Mouse (Mus musculus) Muller cell, postnatal 12 days (primary cell): ENCODE results near the gene Sncb.

Experiments used
- DNase-seq: peaks from one replicate; pipeline ENCODE4 v3.0.0-alpha.2; 2015; ENCODE audit errors: inconsistent ontology term

Sncb gene

DNA sequence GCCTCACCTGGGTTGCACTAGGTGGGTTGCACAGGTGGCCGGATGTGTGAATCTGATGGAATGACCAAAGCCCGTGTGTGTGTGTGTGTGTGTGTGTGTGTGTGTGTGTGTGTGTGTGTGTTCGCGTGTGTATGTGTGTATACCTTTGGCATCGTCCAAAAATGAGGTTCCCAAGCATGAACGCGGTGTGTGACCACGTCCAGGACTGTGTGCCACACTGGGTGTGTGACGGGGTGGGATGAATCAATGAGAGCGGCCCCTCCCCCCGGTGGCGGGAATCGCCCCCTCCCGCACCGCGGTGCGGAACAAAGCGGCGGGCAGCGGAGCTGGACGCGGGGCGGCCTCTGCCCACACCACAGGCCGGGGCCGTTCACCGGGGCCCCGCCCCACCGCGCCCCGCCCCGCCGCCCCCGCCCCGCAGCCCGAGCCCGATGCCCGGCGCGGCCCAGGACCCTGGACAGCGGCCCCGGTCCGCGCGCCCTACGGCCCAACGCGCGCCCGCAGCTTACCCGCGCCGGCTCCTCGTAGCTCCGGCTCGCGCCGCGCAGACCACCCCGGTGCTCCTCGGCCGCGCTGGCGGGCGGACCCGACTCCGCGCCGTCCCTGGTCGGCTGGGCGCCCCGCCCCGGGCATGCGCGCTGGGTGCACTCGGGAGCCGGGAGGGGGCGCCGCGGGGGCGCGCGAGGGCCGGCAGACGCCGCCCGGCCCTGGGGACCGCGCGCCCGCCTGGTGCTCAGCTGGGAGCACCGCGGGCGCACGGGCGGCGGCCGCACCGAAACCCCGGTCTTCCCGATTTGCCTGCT, 17.1 kb downstream of the Sncb start:
- peak; percentile 61 for DNase-seq

DNA sequence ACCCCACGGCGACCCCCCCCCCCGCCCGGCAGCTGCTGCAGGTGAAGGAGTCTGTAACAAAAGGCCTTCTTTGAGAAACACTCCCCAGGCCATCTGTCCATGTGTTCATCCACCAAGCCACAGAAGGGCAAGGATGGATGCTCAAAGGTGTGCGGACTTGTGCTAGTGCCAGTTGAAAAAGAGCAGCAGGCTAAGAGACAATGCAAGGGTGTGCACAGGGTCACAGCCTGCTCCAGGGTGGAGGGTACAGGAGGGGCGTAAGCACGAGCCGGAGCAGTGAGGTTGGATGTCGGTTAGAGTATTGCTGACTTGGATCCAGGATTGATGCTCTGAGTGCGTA, 17.7 kb downstream of the Sncb start:
- DNase-seq, result no peak

DNA sequence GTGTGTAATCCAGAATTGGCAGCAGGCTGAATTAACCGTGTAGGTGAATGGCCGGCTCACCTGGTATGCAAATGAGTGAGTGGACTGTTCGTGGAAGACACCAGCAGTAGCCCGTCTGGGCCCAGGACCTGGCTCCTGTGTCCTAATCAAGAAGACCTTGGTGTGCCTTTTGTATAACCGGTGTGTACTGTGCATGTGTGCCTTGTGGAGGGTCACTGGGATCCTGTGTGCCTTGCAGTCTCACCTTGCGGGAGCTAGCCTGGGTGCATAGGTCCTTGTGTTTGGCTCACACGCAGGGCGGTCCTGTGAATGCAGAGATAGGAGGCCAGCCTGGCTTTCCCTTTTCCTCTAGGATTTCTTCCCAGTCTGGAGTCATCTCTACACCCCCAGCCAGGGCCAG, 18.2 kb downstream of the Sncb start:
- no peak for DNase-seq

DNA sequence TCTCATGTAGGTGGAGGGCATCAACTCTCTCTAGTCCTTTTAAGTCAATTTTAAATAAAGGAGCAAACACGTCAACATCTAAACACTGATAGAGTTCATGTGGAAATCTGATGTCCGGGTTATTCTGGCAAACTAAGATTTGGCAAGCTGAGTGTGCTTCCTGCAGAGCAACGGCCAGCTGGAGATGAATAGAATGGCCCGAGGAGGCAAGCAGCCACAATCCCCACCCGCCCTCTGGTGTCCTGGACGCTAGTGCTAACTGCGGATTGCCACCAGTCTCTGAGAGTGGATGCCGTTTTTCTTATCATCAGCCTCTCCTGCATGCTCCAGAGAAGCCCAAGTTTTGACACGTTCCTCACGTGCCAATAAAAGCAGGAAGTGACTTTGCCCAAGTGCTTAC, 19.5 kb downstream of the Sncb start:
- DNase-seq, result peak; percentile 39

DNA sequence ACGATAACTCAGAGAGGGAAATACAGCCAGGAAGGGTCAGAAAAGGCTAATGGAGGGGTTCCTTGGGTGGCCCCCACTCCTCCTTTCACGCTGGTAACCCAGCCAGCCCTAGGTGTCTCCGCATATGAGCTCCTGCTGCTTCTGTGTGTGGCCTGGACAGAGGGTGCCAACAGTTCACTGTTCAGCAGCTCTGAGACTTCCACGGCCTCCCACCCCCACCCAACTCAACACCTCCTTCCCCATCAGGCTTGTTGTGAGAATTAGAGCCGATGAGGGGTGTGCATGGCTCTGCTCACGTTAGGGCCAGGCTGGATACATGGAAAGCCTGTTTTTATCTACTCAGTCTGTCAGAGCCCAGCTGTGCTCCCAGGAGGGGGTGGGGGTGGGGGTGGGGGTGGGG, 20.3 kb downstream of the Sncb start:
- DNase-seq, result no peak

DNA sequence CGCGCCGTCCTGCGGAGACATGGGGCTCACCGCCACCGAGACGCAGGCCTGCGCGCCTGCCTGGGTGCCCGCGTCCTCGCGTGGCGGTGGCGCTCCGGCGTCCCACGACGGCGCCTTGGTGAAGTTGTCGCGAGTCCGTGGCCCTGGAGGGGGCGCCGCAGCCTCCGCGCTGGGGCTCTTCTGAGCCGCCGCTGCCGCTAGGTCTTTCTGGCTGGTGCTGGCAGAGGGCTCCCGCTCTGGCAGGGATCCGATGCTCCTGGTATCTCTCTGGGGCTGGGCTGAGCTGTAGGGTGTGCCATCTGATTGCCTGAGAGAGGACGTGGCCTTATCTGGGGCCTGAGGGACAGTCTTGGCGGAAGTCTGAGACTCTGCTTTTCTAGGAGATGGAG, 28.2 kb downstream of the Sncb start:
- DNase-seq, result no peak

DNA sequence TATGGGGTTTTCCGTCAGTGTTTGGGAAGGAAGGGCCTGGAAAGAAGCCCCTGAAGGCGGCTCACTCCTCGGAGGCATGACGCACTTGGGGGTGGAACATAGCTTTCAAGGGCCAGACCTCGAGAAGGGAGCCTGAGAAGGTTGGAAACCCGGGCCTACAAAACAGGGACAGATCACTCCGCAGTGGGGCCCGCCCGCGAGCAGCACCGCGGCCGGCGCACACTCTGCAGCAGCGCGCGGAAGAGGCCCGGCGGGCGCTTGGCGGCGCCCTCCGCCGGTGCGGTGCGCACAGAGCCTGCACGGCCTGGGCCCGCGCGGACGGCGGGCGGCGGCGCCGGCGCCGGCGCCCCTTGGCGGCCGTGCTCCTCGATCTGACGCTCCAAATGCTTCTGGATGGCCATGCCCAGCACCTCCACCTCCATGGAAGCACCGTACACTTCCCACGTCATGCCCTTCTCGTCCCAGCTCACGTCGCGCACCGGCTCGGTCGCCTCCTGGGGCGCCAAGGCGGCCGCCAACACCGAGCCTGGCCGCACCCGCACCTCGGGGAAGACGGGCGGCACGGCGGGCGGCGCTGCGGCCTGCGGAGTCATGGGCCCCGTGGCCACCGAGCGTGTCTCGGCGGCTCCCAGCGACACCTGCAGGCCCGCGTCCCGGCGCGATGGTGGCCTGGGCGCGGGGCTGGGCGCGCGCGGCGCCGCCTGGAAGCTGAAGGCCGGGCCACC, 28.7 kb downstream of the Sncb start:
- peak; percentile 40 for DNase-seq

DNA sequence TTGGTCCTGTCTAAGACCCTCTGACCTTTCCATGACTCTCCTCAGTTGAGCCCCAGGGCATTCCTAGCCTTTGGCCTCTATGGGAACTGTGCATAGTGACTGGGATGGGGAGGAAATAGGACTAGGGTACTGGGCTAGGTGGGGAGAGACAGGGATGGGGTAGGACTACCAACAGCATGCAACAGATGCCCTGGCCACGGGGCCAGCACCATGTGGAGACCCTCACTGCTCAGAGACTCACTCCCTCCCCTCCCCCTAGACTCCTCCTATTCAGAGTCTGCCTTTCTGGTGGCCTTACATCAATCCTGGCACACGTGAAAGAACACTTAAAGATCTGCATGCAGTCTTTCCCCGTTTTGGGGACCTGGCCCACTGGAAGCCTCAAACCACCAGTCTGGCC, 29.5 kb downstream of the Sncb start:
- DNase-seq, result no peak

DNA sequence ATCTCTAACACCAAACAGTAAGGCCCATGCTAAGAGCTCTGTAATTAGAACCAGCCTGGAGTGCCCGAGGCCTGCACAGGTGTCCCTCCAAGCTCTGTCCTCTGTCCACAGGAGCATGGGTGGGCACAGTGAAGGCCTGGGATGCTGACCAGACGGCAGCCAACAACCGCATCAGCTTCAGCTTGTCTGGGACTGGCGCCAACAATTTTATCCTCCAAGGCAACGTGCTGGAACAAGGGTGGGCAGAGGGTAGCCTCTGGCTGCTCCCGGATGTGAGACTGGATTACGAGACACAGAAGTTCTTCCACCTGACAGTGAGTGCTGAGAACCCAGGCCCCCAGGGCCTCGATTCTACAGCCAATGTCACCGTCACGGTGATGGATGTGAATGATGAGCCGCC, 40.3 kb downstream of the Sncb start:
- no peak for DNase-seq

DNA sequence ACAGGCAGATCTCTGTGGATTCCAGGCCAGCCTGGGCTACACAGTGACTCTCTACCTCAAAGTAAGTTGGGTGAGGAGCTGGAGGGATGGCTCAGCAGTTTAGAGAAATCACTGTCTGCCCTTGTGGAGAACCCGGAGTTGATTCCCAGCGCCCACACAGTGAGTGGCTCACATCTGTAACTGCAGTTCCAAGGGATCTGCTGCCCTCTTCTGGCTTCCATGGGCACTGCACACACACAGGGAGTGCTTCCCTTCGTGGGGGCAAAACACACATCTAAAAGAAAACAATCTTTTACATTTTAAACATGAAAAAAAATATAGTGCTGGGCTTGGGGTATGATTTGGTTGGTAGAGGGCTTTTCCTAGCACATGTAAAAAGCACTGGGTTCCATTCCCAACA, 43.3 kb downstream of the Sncb start:
- DNase-seq, result no peak

DNA sequence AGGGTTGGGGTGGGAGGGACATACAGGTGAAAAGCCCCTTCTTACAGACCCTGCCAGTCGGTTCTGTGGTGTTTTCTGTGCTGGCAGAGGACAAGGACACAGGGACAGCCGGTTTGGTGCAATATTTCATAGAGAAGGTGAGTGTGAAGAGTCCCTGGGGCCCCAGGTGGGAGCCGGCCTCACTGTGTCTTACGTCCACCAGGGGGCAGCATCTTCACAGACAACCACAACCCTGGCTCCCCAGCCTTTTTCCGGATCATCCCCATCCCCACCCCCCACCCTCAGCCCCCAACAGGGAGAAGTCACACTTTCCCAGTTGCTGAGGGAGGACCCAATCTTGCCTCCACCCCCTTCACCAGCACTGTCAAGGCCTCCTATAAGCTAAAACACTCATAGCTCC, 49.5 kb downstream of the Sncb start:
- DNase-seq, result peak; percentile 32

DNA sequence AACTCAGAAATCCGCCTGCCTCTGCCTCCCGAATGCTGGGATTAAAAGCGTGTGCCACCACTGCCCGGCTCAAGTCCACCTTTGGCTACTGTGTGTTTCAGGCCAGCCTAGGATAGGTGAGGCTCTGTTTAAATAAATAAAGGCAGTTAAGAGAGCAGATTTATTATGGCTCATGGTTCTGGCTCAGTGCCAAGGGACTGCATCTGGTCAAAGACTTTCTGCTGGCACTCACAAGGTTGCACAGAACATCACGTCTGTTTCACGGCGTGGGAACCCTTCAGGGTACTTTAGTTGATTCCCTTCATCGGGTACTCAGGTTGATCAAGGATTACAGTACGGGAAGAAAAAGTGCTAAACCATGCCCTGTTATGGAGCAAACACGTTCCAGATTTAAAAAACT, 51.4 kb downstream of the Sncb start:
- no peak for DNase-seq

DNA sequence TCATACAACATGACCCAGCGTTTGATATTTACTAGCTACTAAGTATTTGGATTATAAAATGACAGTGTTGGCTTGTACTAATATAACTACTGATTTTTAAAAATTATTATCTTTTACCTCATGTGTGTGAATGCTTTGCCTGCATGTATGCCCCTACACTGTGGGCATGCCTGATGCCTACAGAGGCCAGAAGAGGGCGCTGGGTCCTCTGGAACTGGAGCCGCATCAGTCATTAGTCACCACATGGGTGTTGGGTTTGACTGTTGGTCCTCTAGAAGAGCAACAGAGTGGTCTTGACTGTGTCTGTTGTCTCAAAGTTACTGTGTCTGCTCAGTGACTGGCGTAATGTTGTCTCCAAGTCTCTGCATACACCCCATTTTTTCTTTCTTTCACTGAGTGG, 52.0 kb downstream of the Sncb start:
- DNase-seq, result no peak

DNA sequence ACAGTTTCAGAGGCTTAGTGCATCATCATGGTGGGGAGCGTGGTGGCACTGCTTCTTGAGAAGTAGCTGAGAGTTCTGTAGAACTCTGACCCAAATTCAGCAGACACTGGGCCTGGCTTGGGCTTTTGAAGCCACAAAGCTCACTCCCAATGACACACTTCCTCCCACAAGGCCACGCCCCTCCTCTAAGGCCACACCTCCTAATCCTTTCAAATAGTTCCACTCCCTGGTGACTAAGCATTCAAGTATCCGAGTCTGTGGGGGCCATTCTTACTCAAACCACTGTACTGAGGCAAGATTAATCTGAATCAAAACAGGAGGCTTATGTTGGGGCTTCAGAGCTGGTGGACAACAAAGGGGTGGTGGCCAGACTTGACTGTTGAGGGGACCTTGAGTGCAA, 55.5 kb downstream of the Sncb start:
- DNase-seq, result no peak
